Mouse (Mus musculus) lung, postnatal 0 days (tissue): ENCODE data around the gene Hdgfl1. TPM values are rescaled to one million over a fixed set of nuclear protein-coding genes. Genes with fewer than 3 reads are reported as not detected.

Experiments
- ATAC-seq: fragments of 200-750 bp; cut with Nextera tagmentation; 2 replicates; pipeline ENCODE4 v1.8.0; 2017; ENCODE audit warnings: moderate library complexity
- DNase-seq: peaks from one replicate; pipeline ENCODE4 v3.0.0-alpha.2; 2016; ENCODE audit warnings: low spot score
- H3K27ac ChIP-seq: fragments of 300-500 bp; sonication (generic); 2 replicates; pipeline ENCODE4 v1.5.1; 2014; ENCODE audit warnings: antibody characterized with exemption, mild to moderate bottlenecking, low read length, mixed read lengths
- H3K27me3 ChIP-seq: fragments of 300-500 bp; sonication (generic); replicated peaks from 2 replicates; pipeline ENCODE4 v1.6.1; 2014; ENCODE audit warnings: low read length, mixed read lengths; ENCODE audit not compliant: insufficient read depth
- H3K36me3 ChIP-seq: fragments of 300-500 bp; sonication (generic); 2 replicates; pipeline ENCODE4 v1.6.1; 2014; ENCODE audit warnings: low read length, mixed read lengths; ENCODE audit not compliant: insufficient read depth
- H3K4me1 ChIP-seq: fragments of 300-500 bp; sonication (generic); 2 replicates; pipeline ENCODE4 v1.6.1; 2014; ENCODE audit warnings: antibody characterized with exemption, low read depth, low read length, mixed read lengths; ENCODE audit not compliant: insufficient read depth
- H3K4me2 ChIP-seq: fragments of 300-500 bp; sonication (generic); replicated peaks from 2 replicates; pipeline ENCODE4 v1.6.1; 2014; ENCODE audit warnings: low read depth, mild to moderate bottlenecking, low read length, moderate library complexity, mixed read lengths
- H3K4me3 ChIP-seq: fragments of 300-500 bp; sonication (generic); 2 replicates; pipeline ENCODE4 v1.5.1; 2014; ENCODE audit warnings: low read depth, low read length
- H3K9ac ChIP-seq: fragments of 300-500 bp; sonication (generic); replicated peaks from 2 replicates; pipeline ENCODE4 v1.6.1; 2014; ENCODE audit warnings: low read depth, mild to moderate bottlenecking
- H3K9me3 ChIP-seq: fragments of 300-500 bp; sonication (generic); 2 replicates; pipeline ENCODE4 v1.6.1; 2016; ENCODE audit warnings: low read length, mixed read lengths
- CTCF ChIP-seq: IDR thresholded peaks from 2 replicates; pipeline ENCODE4 v1.5.1; 2016; ENCODE audit warnings: antibody characterized with exemption, mild to moderate bottlenecking
- EP300 ChIP-seq: IDR thresholded peaks from 2 replicates; pipeline ENCODE4 v1.6.1; 2016; ENCODE audit warnings: antibody characterized with exemption, mild to moderate bottlenecking, control low read depth
- WGBS: fragments of 180-500 bp; shearing (Covaris S2); extraction: QIAGEN DNeasy Blood & Tissue Kit; methylation state at CpG from one replicate; pipeline ENCODE4 v1.1.7; 2014; 5-methylcytosine and 5-hydroxymethylcytosine counted together
- polyA plus RNA-seq: library from polyadenylated mRNA; unstranded; fragments of >200 nt; fragmentation: Nextera tagmentation; extraction: Ambion mirVana; gene quantifications from 2 replicates; pipeline ENCODE4 v1.2.1, GENCODE M21; 2015

Hdgfl1 gene
- not detected in 2 replicates for polyA plus RNA-seq

GRCm38 (mm10) chr13:26769955-26770354, at the start of gene Hdgfl1:
Gene Hdgfl1 (minus strand): TSS chr13:26770165.
- 96% methylated on average over 16 of the region's 16 CpGs for WGBS
- no peak within 1 kb of the TSS for H3K9ac ChIP-seq
- no peak for TF ChIP-seq EP300
- H3K4me1 ChIP-seq: no peaks in the 10 kb centered on the region
- no peak for DNase-seq
- H3K4me3 ChIP-seq: no peak within 1 kb of the TSS
- no peak within 1 kb of the TSS for H3K4me2 ChIP-seq
- H3K27ac ChIP-seq: no peak within 1 kb of the TSS
- no peak for ATAC-seq
- no peaks in the 10 kb centered on the region for H3K27me3 ChIP-seq
- H3K9me3 ChIP-seq: no peaks in the 10 kb centered on the region
- H3K36me3 ChIP-seq: no peaks in the 10 kb centered on the region

GRCm38 (mm10) chr13:26795460-26795859, 25.5 kb upstream of the Hdgfl1 start:
- Histone ChIP-seq H3K4me2 (no peak overlapping the region), H3K27ac (no peak overlapping the region), H3K4me1 (no peaks in the 10 kb centered on the region), H3K36me3 (no peaks in the 10 kb centered on the region), H3K27me3 (no peaks in the 10 kb centered on the region), H3K4me3 (no peak overlapping the region), H3K9me3 (no peaks in the 10 kb centered on the region), H3K9ac (no peak overlapping the region)
- 48% methylated on average over 3 of the region's 3 CpGs for WGBS
- ATAC-seq (peak; percentile 85), DNase-seq (peak; percentile 66)
- TF ChIP-seq EP300 (peak; percentile 46; the same call in 1 of the 2 replicates), CTCF (no peak)

GRCm38 (mm10) chr13:26769424-26769823, 541 bp downstream of the Hdgfl1 start:
- ATAC-seq: no peak
- Histone ChIP-seq H3K27ac (no peak overlapping the region), H3K36me3 (no peaks in the 10 kb centered on the region), H3K4me2 (no peak overlapping the region), H3K4me1 (no peaks in the 10 kb centered on the region), H3K4me3 (no peak overlapping the region), H3K9me3 (no peaks in the 10 kb centered on the region), H3K27me3 (no peaks in the 10 kb centered on the region), H3K9ac (no peak overlapping the region)
- 94% methylated on average over 15 of the region's 15 CpGs for WGBS
- no peak for TF ChIP-seq EP300
- TF ChIP-seq CTCF: no peak
- DNase-seq: no peak

- TF ChIP-seq CTCF (no peak), EP300 (no peak)
- 74% methylated on average over 12 of the region's 12 CpGs for WGBS
Observed at GRCm38 (mm10) chr13:26761966-26762803, 7.8 kb downstream of the Hdgfl1 start.

GRCm38 (mm10) chr13:26752863-26753262, 17.1 kb downstream of the Hdgfl1 start:
- Histone ChIP-seq H3K4me1 (no peaks in the 10 kb centered on the region), H3K9ac (no peak overlapping the region), H3K9me3 (no peaks in the 10 kb centered on the region), H3K4me2 (no peak overlapping the region), H3K4me3 (no peak overlapping the region), H3K27me3 (no peaks in the 10 kb centered on the region), H3K27ac (no peak overlapping the region), H3K36me3 (no peaks in the 10 kb centered on the region)
- DNase-seq: no peak
- TF ChIP-seq CTCF: no peak
- no peak for TF ChIP-seq EP300
- no peak for ATAC-seq

More at GRCm38 (mm10) chr13:26761966-26762803, 7.8 kb downstream of the Hdgfl1 start:
- Histone ChIP-seq H3K4me3 (no peak overlapping the region), H3K36me3 (no peaks in the 10 kb centered on the region), H3K9ac (no peak overlapping the region), H3K4me2 (no peak overlapping the region), H3K27me3 (no peaks in the 10 kb centered on the region), H3K4me1 (no peaks in the 10 kb centered on the region), H3K9me3 (no peaks in the 10 kb centered on the region), H3K27ac (no peak overlapping the region)
- DNase-seq (no peak), ATAC-seq (no peak)

GRCm38 (mm10) chr13:26752414-26752813, 17.6 kb downstream of the Hdgfl1 start:
- Histone ChIP-seq H3K4me2 (no peak overlapping the region), H3K4me1 (no peaks in the 10 kb centered on the region), H3K36me3 (no peaks in the 10 kb centered on the region), H3K27ac (no peak overlapping the region), H3K9me3 (no peaks in the 10 kb centered on the region), H3K4me3 (no peak overlapping the region), H3K27me3 (no peaks in the 10 kb centered on the region), H3K9ac (no peak overlapping the region)
- ATAC-seq: no peak
- 83% methylated on average over 1 of the region's 1 CpGs for WGBS
- no peak for DNase-seq
- TF ChIP-seq CTCF (no peak), EP300 (no peak)
